Comparison of ENCODE assay signal across 8 mouse cellular contexts in genomic region chr9:20642896-20643466, GRCm38 (mm10). TPM values are rescaled to one million over a fixed set of nuclear protein-coding genes. Genes with fewer than 3 reads are reported as not detected.
DNase-seq lines count a peak whose midpoint lies in the region; ATAC-seq and TF ChIP-seq lines count a peak whose summit lies in the region.

No protein-coding gene starts in this region.

- peak overlapping the region; percentile 99 for H3K4me3 ChIP-seq in erythroblast, embryonic 14.5 days (replicated peaks)
- H3K4me3 ChIP-seq in heart, embryonic 12.5 days = peak overlapping the region; percentile 96
- peak overlapping the region; percentile 94 for H3K4me3 ChIP-seq in kidney, embryonic 16.5 days (ENCODE audit: low read length)
- H3K4me3 ChIP-seq in liver, embryonic 16.5 days (ENCODE audit: low read depth, low read length) = peak overlapping the region; percentile 71
- peak overlapping the region; percentile 76 for H3K4me3 ChIP-seq in neural tube, embryonic 12.5 days
- peak overlapping the region; percentile 83 for H3K4me3 ChIP-seq in thymus, adult 2 months (ENCODE audit: control insufficient read depth, insufficient read depth, low read length)

- H3K4me2 ChIP-seq in heart, embryonic 12.5 days = peak overlapping the region; percentile 98
- peak overlapping the region; percentile 99 for H3K4me2 ChIP-seq in kidney, embryonic 16.5 days (replicated peaks; ENCODE audit: low read depth, low read length)
- H3K4me2 ChIP-seq in liver, embryonic 16.5 days (ENCODE audit: low read depth, low read length) = peak overlapping the region; percentile 99
- H3K4me2 ChIP-seq in neural tube, embryonic 12.5 days (replicated peaks) = peak overlapping the region; percentile 92

- H3K36me3 ChIP-seq in erythroblast, embryonic 14.5 days (ENCODE audit: control insufficient read depth) = peaks cover 37% of the 10 kb centered on the region
- peaks cover 27% of the 10 kb centered on the region for H3K36me3 ChIP-seq in heart, embryonic 12.5 days
- H3K36me3 ChIP-seq in kidney, embryonic 16.5 days (ENCODE audit: insufficient read depth, low read length) = peaks cover 24% of the 10 kb centered on the region
- H3K36me3 ChIP-seq in liver, embryonic 16.5 days (ENCODE audit: control insufficient read depth, insufficient read depth) = peaks cover 5% of the 10 kb centered on the region
- peaks cover 29% of the 10 kb centered on the region for H3K36me3 ChIP-seq in neural tube, embryonic 12.5 days
- H3K36me3 ChIP-seq in thymus, adult 2 months (ENCODE audit: control insufficient read depth, insufficient read depth, low read length) = peaks cover 25% of the 10 kb centered on the region

- H3K9me3 ChIP-seq in erythroblast, embryonic 14.5 days (ENCODE audit: control insufficient read depth, low read length) = no peaks in the 10 kb centered on the region
- H3K9me3 ChIP-seq in heart, embryonic 12.5 days (replicated peaks) = no peaks in the 10 kb centered on the region
- no peaks in the 10 kb centered on the region for H3K9me3 ChIP-seq in kidney, embryonic 16.5 days (ENCODE audit: low read length)
- H3K9me3 ChIP-seq in liver, embryonic 16.5 days (replicated peaks; ENCODE audit: control insufficient read depth, low read length) = no peaks in the 10 kb centered on the region
- no peaks in the 10 kb centered on the region for H3K9me3 ChIP-seq in neural tube, embryonic 12.5 days

- ATAC-seq in CD4-positive, CD25-positive, alpha-beta regulatory T cell, adult 4 months = peak; percentile 83
- peak; percentile 85 for ATAC-seq in heart, embryonic 12.5 days (ENCODE audit: insufficient number of reproducible peaks, low FRiP score)
- ATAC-seq in kidney, embryonic 16.5 days (ENCODE audit: low FRiP score, low TSS enrichment) = peak; percentile 89
- peak; percentile 72 for ATAC-seq in liver, embryonic 16.5 days (ENCODE audit: low read depth)
- ATAC-seq in neural tube, embryonic 12.5 days (ENCODE audit: low FRiP score, low read depth) = peak; percentile 89

- no peak for TF ChIP-seq POLR2A in thymus, adult 2 months (IDR thresholded peaks at IDR 0.05; ENCODE audit: control insufficient read depth, extremely low read depth, insufficient read depth, low read length, poor library complexity)

- DNase-seq in adrenal gland, postnatal 36 days = peak; percentile 88 to 89
- DNase-seq in thymus, adult 2 months = peak; percentile 89

- peaks cover 59% of the 10 kb centered on the region for H3K4me1 ChIP-seq in erythroblast, embryonic 14.5 days (ENCODE audit: control insufficient read depth)
- peaks cover 38% of the 10 kb centered on the region for H3K4me1 ChIP-seq in heart, embryonic 12.5 days (replicated peaks)
- H3K4me1 ChIP-seq in kidney, embryonic 16.5 days (ENCODE audit: insufficient read depth, low read length) = peaks cover 25% of the 10 kb centered on the region
- peaks cover 33% of the 10 kb centered on the region for H3K4me1 ChIP-seq in liver, embryonic 16.5 days (ENCODE audit: control insufficient read depth, low read depth, low read length)
- peaks cover 31% of the 10 kb centered on the region for H3K4me1 ChIP-seq in neural tube, embryonic 12.5 days
- H3K4me1 ChIP-seq in thymus, adult 2 months (replicated peaks; ENCODE audit: control insufficient read depth, insufficient read depth, low read length) = peaks cover 26% of the 10 kb centered on the region

- WGBS in heart, embryonic 12.5 days = under 1% methylated on average over 30 of the region's 30 CpGs
- under 1% methylated on average over 30 of the region's 30 CpGs for WGBS in kidney, embryonic 16.5 days
- under 1% methylated on average over 30 of the region's 30 CpGs for WGBS in liver, embryonic 16.5 days (ENCODE audit: insufficient replicate concordance)
- WGBS in neural tube, embryonic 12.5 days = 1% methylated on average over 30 of the region's 30 CpGs
- WGBS in thymus, adult 2 months = under 1% methylated on average over 30 of the region's 30 CpGs

- H3K27me3 ChIP-seq in erythroblast, embryonic 14.5 days (ENCODE audit: control insufficient read depth) = no peaks in the 10 kb centered on the region
- no peaks in the 10 kb centered on the region for H3K27me3 ChIP-seq in heart, embryonic 12.5 days (replicated peaks)
- no peaks in the 10 kb centered on the region for H3K27me3 ChIP-seq in kidney, embryonic 16.5 days (ENCODE audit: insufficient read depth, low read length)
- H3K27me3 ChIP-seq in liver, embryonic 16.5 days (ENCODE audit: control insufficient read depth, insufficient read depth, low read depth, low read length) = no peaks in the 10 kb centered on the region
- H3K27me3 ChIP-seq in neural tube, embryonic 12.5 days (replicated peaks) = no peaks in the 10 kb centered on the region
- H3K27me3 ChIP-seq in thymus, adult 2 months (ENCODE audit: control insufficient read depth, insufficient read depth, low read length) = no peaks in the 10 kb centered on the region

- peak overlapping the region; percentile 85 for H3K9ac ChIP-seq in heart, embryonic 12.5 days
- peak overlapping the region; percentile 87 for H3K9ac ChIP-seq in kidney, embryonic 16.5 days (replicated peaks; ENCODE audit: low read length)
- H3K9ac ChIP-seq in liver, embryonic 16.5 days (ENCODE audit: low read depth, low read length) = peak overlapping the region; percentile 92
- H3K9ac ChIP-seq in neural tube, embryonic 12.5 days = peak overlapping the region; percentile 83

- TF ChIP-seq CTCF in thymus, adult 2 months (IDR thresholded peaks at IDR 0.05; ENCODE audit: borderline replicate concordance, control insufficient read depth, extremely low read depth, insufficient read depth, low read length, poor library complexity) = peak; percentile 29; the same call in 1 of the 2 replicates

- H3K27ac ChIP-seq in heart, embryonic 12.5 days (ENCODE audit: poor library complexity, severe bottlenecking) = peak overlapping the region; percentile 94
- H3K27ac ChIP-seq in kidney, embryonic 16.5 days (ENCODE audit: low read length) = peak overlapping the region; percentile 97
- peak overlapping the region; percentile 83 for H3K27ac ChIP-seq in liver, embryonic 16.5 days (ENCODE audit: low read length)
- peak overlapping the region; percentile 79 for H3K27ac ChIP-seq in neural tube, embryonic 12.5 days
- peak overlapping the region; percentile 89 for H3K27ac ChIP-seq in thymus, adult 2 months (ENCODE audit: control insufficient read depth, insufficient read depth, low read length)

RNA-seq across cellular contexts. Expression of gene Ubl5, which starts 0.3 kb away (rescaled TPM):
- 100 to 1,000 TPM; 274 to 342 TPM for polyA plus RNA-seq in CD4-positive, CD25-positive, alpha-beta regulatory T cell, adult 4 months (2017; shearing (Covaris generic))
- total RNA-seq in adrenal gland, postnatal 36 days (2021) = 100 to 1,000 TPM; 354 to 362 TPM
- polyA plus RNA-seq in erythroblast, embryonic 14.5 days (2012) = 2.7 and 3.2 TPM in 2 replicates
- 362 and 384 TPM in 2 replicates for polyA plus RNA-seq in heart, embryonic 12.5 days (2016; fragmentation: Nextera tagmentation; extraction: Ambion mirVana)
- 331 and 349 TPM in 2 replicates for polyA plus RNA-seq in kidney, embryonic 16.5 days (2015; fragmentation: Nextera tagmentation; extraction: Ambion mirVana)
- 207 and 235 TPM in 2 replicates for polyA plus RNA-seq in liver, embryonic 16.5 days (2015; fragmentation: Nextera tagmentation; extraction: Ambion mirVana)
- polyA plus RNA-seq in neural tube, embryonic 12.5 days (2016; fragmentation: Nextera tagmentation; extraction: Ambion mirVana) = 463 and 477 TPM in 2 replicates
- polyA plus RNA-seq in thymus, adult 2 months (2012; rRNA removed) = 189 and 207 TPM in 2 replicates

RNA-seq across cellular contexts. Expression of gene Fbxl12, which starts 1.6 kb away (rescaled TPM):
- polyA plus RNA-seq in CD4-positive, CD25-positive, alpha-beta regulatory T cell, adult 4 months (2017; shearing (Covaris generic)) = 10 to 100 TPM; 54.4 to 79.2 TPM
- total RNA-seq in adrenal gland, postnatal 36 days (2021) = 10 to 100 TPM; 14.7 to 16.5 TPM
- 0.38 and 0.83 TPM in 2 replicates for polyA plus RNA-seq in erythroblast, embryonic 14.5 days (2012)
- 18.7 and 19.4 TPM in 2 replicates for polyA plus RNA-seq in heart, embryonic 12.5 days (2016; fragmentation: Nextera tagmentation; extraction: Ambion mirVana)
- 20.5 and 24.5 TPM in 2 replicates for polyA plus RNA-seq in kidney, embryonic 16.5 days (2015; fragmentation: Nextera tagmentation; extraction: Ambion mirVana)
- polyA plus RNA-seq in liver, embryonic 16.5 days (2015; fragmentation: Nextera tagmentation; extraction: Ambion mirVana) = 4.8 and 5.9 TPM in 2 replicates
- 19.4 and 19.9 TPM in 2 replicates for polyA plus RNA-seq in neural tube, embryonic 12.5 days (2016; fragmentation: Nextera tagmentation; extraction: Ambion mirVana)
- 560 and 583 TPM in 2 replicates for polyA plus RNA-seq in thymus, adult 2 months (2012; rRNA removed)

RNA-seq across cellular contexts. Expression of gene Pin1, which starts 8.9 kb away (rescaled TPM):
- polyA plus RNA-seq in CD4-positive, CD25-positive, alpha-beta regulatory T cell, adult 4 months (2017; shearing (Covaris generic)) = 10 to 100 TPM; 19.7 to 22.9 TPM
- 10 to 100 TPM; 24.5 to 27.8 TPM for total RNA-seq in adrenal gland, postnatal 36 days (2021)
- 2.3 and 2.4 TPM in 2 replicates for polyA plus RNA-seq in erythroblast, embryonic 14.5 days (2012)
- polyA plus RNA-seq in heart, embryonic 12.5 days (2016; fragmentation: Nextera tagmentation; extraction: Ambion mirVana) = 43.4 and 44.3 TPM in 2 replicates
- polyA plus RNA-seq in kidney, embryonic 16.5 days (2015; fragmentation: Nextera tagmentation; extraction: Ambion mirVana) = 55.8 and 61.2 TPM in 2 replicates
- 19.4 and 19.7 TPM in 2 replicates for polyA plus RNA-seq in liver, embryonic 16.5 days (2015; fragmentation: Nextera tagmentation; extraction: Ambion mirVana)
- 52.8 and 56.0 TPM in 2 replicates for polyA plus RNA-seq in neural tube, embryonic 12.5 days (2016; fragmentation: Nextera tagmentation; extraction: Ambion mirVana)
- 36.8 and 37.2 TPM in 2 replicates for polyA plus RNA-seq in thymus, adult 2 months (2012; rRNA removed)

Comparison
In these comparisons a context has a peak if more than half of its experiments do, and no peak if none do; other contexts are left out.
1. Peak in every context shown above with its lines: DNase-seq, ATAC-seq, H3K4me3 ChIP-seq and H3K27ac ChIP-seq.
2. RNA of gene Ubl5, which starts 0.3 kb away (polyA plus RNA-seq): 463 to 477 TPM in neural tube, embryonic 12.5 days, 362 to 384 TPM in heart, embryonic 12.5 days, 274 to 342 TPM in CD4-positive, CD25-positive, alpha-beta regulatory T cell, adult 4 months, 331 to 349 TPM in kidney, embryonic 16.5 days, 189 to 207 TPM in thymus, adult 2 months and 207 to 235 TPM in liver, embryonic 16.5 days; 2.7 to 3.2 TPM in erythroblast, embryonic 14.5 days; every median in the first group is over 10 times any median in the second.